Mouse (Mus musculus): ENCODE data around the gene Prss23. TPM values are rescaled to one million over a fixed set of nuclear protein-coding genes. Genes with fewer than 3 reads are reported as not detected.

The Prss23 gene
- 29.3 TPM for polyA plus RNA-seq (2014; fragmentation: Illumina TruSeq; extraction: RNeasy Lipid Tissue Mini Kit (QIAGEN cat#74804); ENCODE audit: low read depth, low replicate concordance)

DNA sequence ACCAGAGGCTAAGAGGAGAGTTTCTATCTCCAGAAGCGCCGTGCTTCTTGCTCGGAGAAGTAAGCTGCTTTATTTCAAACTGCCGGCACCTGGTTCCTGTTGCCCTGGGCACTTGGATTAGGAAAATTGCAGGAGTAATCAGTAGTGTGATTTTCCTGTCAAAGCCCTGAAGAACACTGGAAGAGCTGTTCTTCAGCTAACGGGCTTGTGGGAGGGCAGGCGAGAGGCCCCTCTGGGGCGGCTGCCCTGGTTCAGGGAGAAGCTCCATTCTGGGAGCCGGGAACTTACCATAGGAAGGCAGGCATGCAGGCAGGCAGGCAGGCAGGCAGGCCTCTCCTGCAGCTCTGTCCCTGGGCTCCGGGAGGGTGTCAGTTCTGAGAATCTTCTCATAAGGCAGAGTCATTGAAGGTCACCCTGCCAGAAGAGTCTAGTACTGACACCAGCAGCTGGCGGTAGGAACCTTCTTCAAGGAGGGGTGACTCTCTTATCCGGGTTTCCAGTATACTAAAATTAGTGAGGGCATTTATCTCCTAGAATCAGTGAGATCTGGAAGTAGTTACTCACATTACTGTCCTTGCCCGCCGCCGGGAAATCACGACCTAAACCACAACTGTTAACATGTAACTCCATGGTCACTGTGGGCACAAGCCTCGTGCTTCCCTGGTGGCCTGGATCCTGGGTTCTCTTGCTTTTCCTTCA, at the start of gene Prss23:
TSS of gene Prss23 (minus strand) at position 457 of the 699 bp plus-strand sequence.

Other genes with a start within 250 kb of the Prss23 start
- 29.2 TPM for gene Tmem135, start 123.0 kb downstream of the Prss23 start, polyA plus RNA-seq (2014; fragmentation: Illumina TruSeq; extraction: RNeasy Lipid Tissue Mini Kit (QIAGEN cat#74804); ENCODE audit: low read depth, low replicate concordance)
- 22.9 TPM for gene Fzd4, start 122.8 kb downstream of the Prss23 start, polyA plus RNA-seq (2014; fragmentation: Illumina TruSeq; extraction: RNeasy Lipid Tissue Mini Kit (QIAGEN cat#74804); ENCODE audit: low read depth, low replicate concordance)
- gene Me3, start 105.2 kb upstream of the Prss23 start, polyA plus RNA-seq (2014; fragmentation: Illumina TruSeq; extraction: RNeasy Lipid Tissue Mini Kit (QIAGEN cat#74804); ENCODE audit: low read depth, low replicate concordance), result 133 TPM